Mouse (Mus musculus) heart, postnatal 0 days (tissue): ENCODE measurements at regions not wholly inside any gene's neighbourhood (a gene's known extent, or its start where the extent isn't known, plus 50 kb on each side); places are given as distances from the start of the nearest gene placed in this dataset.

Experiments used
- CTCF ChIP-seq: IDR thresholded peaks from 2 replicates; pipeline ENCODE4 v1.5.1; 2016; ENCODE audit warnings: antibody characterized with exemption, control low read depth, low read depth
- EP300 ChIP-seq: IDR thresholded peaks from 2 replicates; pipeline ENCODE4 v1.6.1; 2016; ENCODE audit warnings: antibody characterized with exemption, low read depth

- TF ChIP-seq EP300 (no peak), CTCF (no peak)
These were observed 244.1 kb upstream of the Jmjd1c start for GRCm38 (mm10) chr10:66851841-66852240.
